Mouse (Mus musculus) thymus, postnatal 14 days (tissue): ENCODE results near the gene Tnk2.
A peak's percentile ranks its signal among the peaks of the same experiment; 100 is the strongest.

Experiments
- DNase-seq: peaks from one replicate; pipeline ENCODE4 v3.0.0; 2021

Tnk2 gene

GRCm38 (mm10) chr16:32679976-32680375 is 36.3 kb downstream of the Tnk2 start:
- no peak for DNase-seq

GRCm38 (mm10) chr16:32680806-32681205 is 37.1 kb downstream of the Tnk2 start:
- peak; percentile 6 for DNase-seq

GRCm38 (mm10) chr16:32682194-32682593 is 38.5 kb downstream of the Tnk2 start:
- peak; percentile 86 for DNase-seq

GRCm38 (mm10) chr16:32682841-32683240 is 39.2 kb downstream of the Tnk2 start:
- peak; percentile 16 for DNase-seq

- DNase-seq, result peak; percentile 75
These were observed 39.7 kb downstream of the Tnk2 start for GRCm38 (mm10) chr16:32683343-32683742.

- DNase-seq, result no peak
These were observed 41.7 kb downstream of the Tnk2 start for GRCm38 (mm10) chr16:32685405-32685804.

GRCm38 (mm10) chr16:32685998-32686397 is 42.3 kb downstream of the Tnk2 start:
- no peak for DNase-seq

GRCm38 (mm10) chr16:32687221-32687620 is 43.5 kb downstream of the Tnk2 start:
- peak; percentile 11 for DNase-seq

- DNase-seq, result no peak
These were observed 45.1 kb downstream of the Tnk2 start for GRCm38 (mm10) chr16:32688770-32689169.

- peak; percentile 78 for DNase-seq
These were observed 45.8 kb downstream of the Tnk2 start for GRCm38 (mm10) chr16:32689501-32689900.

- DNase-seq, result peak; percentile 46
These were observed 53.3 kb downstream of the Tnk2 start for GRCm38 (mm10) chr16:32696841-32697464.

- no peak for DNase-seq
These were observed 54.2 kb downstream of the Tnk2 start for GRCm38 (mm10) chr16:32697665-32698446.

- DNase-seq, result no peak
These were observed 54.9 kb downstream of the Tnk2 start for GRCm38 (mm10) chr16:32698550-32698949.

GRCm38 (mm10) chr16:32703312-32703912 is 59.7 kb downstream of the Tnk2 start:
- DNase-seq, result no peak

- DNase-seq, result no peak
These were observed 61.9 kb downstream of the Tnk2 start for GRCm38 (mm10) chr16:32705606-32706005.

- no peak for DNase-seq
These were observed 63.6 kb downstream of the Tnk2 start for GRCm38 (mm10) chr16:32707111-32707823.

- no peak for DNase-seq
These were observed 64.3 kb downstream of the Tnk2 start for GRCm38 (mm10) chr16:32707824-32708456.

- no peak for DNase-seq
These were observed 64.9 kb downstream of the Tnk2 start for GRCm38 (mm10) chr16:32708457-32709033.

GRCm38 (mm10) chr16:32709116-32709515 is 65.4 kb downstream of the Tnk2 start:
- no peak for DNase-seq

- no peak for DNase-seq
These were observed 66.9 kb downstream of the Tnk2 start for GRCm38 (mm10) chr16:32710426-32711070.

- no peak for DNase-seq
These were observed 68.5 kb downstream of the Tnk2 start for GRCm38 (mm10) chr16:32712202-32712601.

- no peak for DNase-seq
These were observed 69.9 kb downstream of the Tnk2 start for GRCm38 (mm10) chr16:32713556-32713955.
